Mouse (Mus musculus) spleen, postnatal 36 days (tissue): Measurements from ENCODE around the gene Kcnab2.

Experiments
- DNase-seq, 2 experiments: peaks; one replicate each; pipeline ENCODE4 v3.0.0; 2022; ENCODE audit warnings: low spot score in 2 of 2, mixed read lengths in 1 of 2

Gene Kcnab2

GRCm38 (mm10) chr4:152392192-152392591 lies 85.5 kb downstream of the Kcnab2 start:
- DNase-seq = no peak

GRCm38 (mm10) chr4:152385644-152386043 lies 92.0 kb downstream of the Kcnab2 start:
- DNase-seq = no peak

- no peak for DNase-seq
Measured at GRCm38 (mm10) chr4:152382528-152383252, 95.0 kb downstream of the Kcnab2 start.

- no peak for DNase-seq
Measured at GRCm38 (mm10) chr4:152365228-152365627, 112.4 kb downstream of the Kcnab2 start.

GRCm38 (mm10) chr4:152362180-152362579 lies 115.5 kb downstream of the Kcnab2 start:
- no peak for DNase-seq

- DNase-seq = peak in 1 of 2 experiments; percentile 11
Measured at GRCm38 (mm10) chr4:152360855-152361254, 116.8 kb downstream of the Kcnab2 start.

GRCm38 (mm10) chr4:152359700-152360099 lies 118.0 kb downstream of the Kcnab2 start:
- no peak for DNase-seq

- DNase-seq = no peak
Measured at GRCm38 (mm10) chr4:152355672-152356071, 122.0 kb downstream of the Kcnab2 start.

GRCm38 (mm10) chr4:152353886-152354637 lies 123.6 kb downstream of the Kcnab2 start:
- no peak for DNase-seq

- DNase-seq = no peak
Measured at GRCm38 (mm10) chr4:152351422-152352305, 126.0 kb downstream of the Kcnab2 start.

- DNase-seq = no peak
Measured at GRCm38 (mm10) chr4:152350722-152351421, 126.8 kb downstream of the Kcnab2 start.

GRCm38 (mm10) chr4:152349837-152350381 lies 127.8 kb downstream of the Kcnab2 start:
- DNase-seq = no peak

- DNase-seq = no peak
Measured at GRCm38 (mm10) chr4:152345120-152345889, 132.4 kb downstream of the Kcnab2 start.

- DNase-seq = no peak
Measured at GRCm38 (mm10) chr4:152344651-152345050, 133.0 kb downstream of the Kcnab2 start.

- no peak for DNase-seq
Measured at GRCm38 (mm10) chr4:152343296-152343695, 134.4 kb downstream of the Kcnab2 start.
